Mouse (Mus musculus) kidney, adult 2 months (tissue): Measurements from ENCODE around the gene Zbed4. TPM values are rescaled to one million over a fixed set of nuclear protein-coding genes. Genes with fewer than 3 reads are reported as not detected.
A peak's percentile ranks its signal among the peaks of the same experiment; 100 is the strongest.
"Not testable (repeated sequence)": the region's sequence is repeated elsewhere in the genome, so short reads cannot be mapped to it uniquely, and the experiment has no call there.

Experiments used
- DNase-seq: peaks from one replicate; pipeline ENCODE4 v3.0.0; 2021
- H3K27ac ChIP-seq: fragments of 200-500 bp; 2 replicates; pipeline ENCODE4 v1.5.1; 2012; ENCODE audit warnings: low read depth, low read length, control low read depth, inconsistent platforms; ENCODE audit not compliant: insufficient read depth
- H3K27me3 ChIP-seq: fragments of 200-500 bp; replicated peaks from 2 replicates; pipeline ENCODE4 v1.6.1; 2012; ENCODE audit warnings: mild to moderate bottlenecking, moderate library complexity, low read length, inconsistent platforms; ENCODE audit not compliant: control insufficient read depth, insufficient read depth
- H3K36me3 ChIP-seq: fragments of 200-500 bp; 2 replicates; pipeline ENCODE4 v1.6.1; 2012; ENCODE audit warnings: mild to moderate bottlenecking, moderate library complexity, low read length, inconsistent platforms; ENCODE audit not compliant: control insufficient read depth, insufficient read depth
- H3K4me1 ChIP-seq: fragments of 200-500 bp; 2 replicates; pipeline ENCODE4 v1.6.1; 2011; ENCODE audit warnings: low read length; ENCODE audit not compliant: control insufficient read depth, insufficient read depth
- H3K4me3 ChIP-seq: fragments of 200-500 bp; 2 replicates; pipeline ENCODE4 v1.5.1; 2011; ENCODE audit warnings: mild to moderate bottlenecking, low read depth, low read length, control low read depth; ENCODE audit not compliant: insufficient read depth
- CTCF ChIP-seq: fragments of 200-500 bp; conservative IDR thresholded peaks from 2 replicates; pipeline ENCODE4 v1.5.1; 2011; ENCODE audit warnings: low read depth, mild to moderate bottlenecking, control low read depth, low read length, moderate library complexity, mixed read lengths; ENCODE audit not compliant: insufficient read depth, insufficient read length
- POLR2A ChIP-seq: fragments of 200-500 bp; IDR thresholded peaks from one replicate; pipeline ENCODE4 v1.6.1; 2011; ENCODE audit warnings: low read depth, low read length, control low read depth
- WGBS: fragments of 180-500 bp; shearing (Covaris S2); methylation state at CpG from one replicate; pipeline ENCODE4 v1.1.7; 2018; 5-methylcytosine and 5-hydroxymethylcytosine counted together
- polyA plus RNA-seq: library from polyadenylated mRNA; depleted of rRNA; stranded (reverse); fragments of >200 nt; gene quantifications from 2 replicates; pipeline ENCODE4 v1.2.3, GENCODE M21; 2012

The Zbed4 gene
- polyA plus RNA-seq, 1 experiment = 5.6 TPM

- WGBS = 6% methylated on average over 54 of the region's 54 CpGs
Observed at GRCm38 (mm10) chr15:88750677-88751563, 540 bp upstream of the Zbed4 start.

GRCm38 (mm10) chr15:88752403-88752733 lies 908 bp downstream of the Zbed4 start:
- TF ChIP-seq CTCF = no peak
- no peak for TF ChIP-seq POLR2A
- H3K27ac ChIP-seq = peak overlapping the region; percentile 90
- H3K36me3 ChIP-seq = no peaks in the 10 kb centered on the region
- peaks cover 10% of the 10 kb centered on the region for H3K4me1 ChIP-seq
- no peak for DNase-seq
- H3K4me3 ChIP-seq = peak overlapping the region; percentile 100
- WGBS = 1% methylated on average over 8 of the region's 8 CpGs
- H3K27me3 ChIP-seq = no peaks in the 10 kb centered on the region

More at GRCm38 (mm10) chr15:88750677-88751563, 540 bp upstream of the Zbed4 start:
- H3K4me1 ChIP-seq = peaks cover 10% of the 10 kb centered on the region
- H3K27me3 ChIP-seq = no peaks in the 10 kb centered on the region
- DNase-seq = peak; percentile 100
- peak overlapping the region; percentile 60 for H3K4me3 ChIP-seq
- H3K36me3 ChIP-seq = no peaks in the 10 kb centered on the region
- TF ChIP-seq CTCF = no peak
- TF ChIP-seq POLR2A = no peak
- H3K27ac ChIP-seq = peak overlapping the region; percentile 59

- TF ChIP-seq POLR2A = no peak
- TF ChIP-seq CTCF = no peak
- Histone ChIP-seq H3K4me1 (peaks cover 27% of the 10 kb centered on the region), H3K27me3 (no peaks in the 10 kb centered on the region), H3K36me3 (no peaks in the 10 kb centered on the region), H3K4me3 (no peak overlapping the region), H3K27ac (no peak overlapping the region)
- WGBS = 74% methylated on average over 2 of the region's 2 CpGs
- DNase-seq = no peak
Observed at GRCm38 (mm10) chr15:88754896-88755295, 3.4 kb downstream of the Zbed4 start.

- Histone ChIP-seq H3K27me3 (no peaks in the 10 kb centered on the region), H3K27ac (no peak overlapping the region), H3K4me1 (peaks cover 23% of the 10 kb centered on the region), H3K4me3 (no peak overlapping the region), H3K36me3 (no peaks in the 10 kb centered on the region)
- DNase-seq = no peak
- TF ChIP-seq POLR2A (no peak), CTCF (no peak)
- WGBS = 98% methylated on average over 18 of the region's 18 CpGs
Observed at GRCm38 (mm10) chr15:88755761-88756160, 4.3 kb downstream of the Zbed4 start.

GRCm38 (mm10) chr15:88758061-88758460 lies 6.6 kb downstream of the Zbed4 start:
- WGBS = 35% methylated on average over 3 of the region's 3 CpGs

GRCm38 (mm10) chr15:88761551-88761950 lies 10.1 kb downstream of the Zbed4 start:
- Histone ChIP-seq H3K4me3 (no peak overlapping the region), H3K36me3 (no peaks in the 10 kb centered on the region), H3K27ac (no peak overlapping the region), H3K4me1 (peaks cover 19% of the 10 kb centered on the region), H3K27me3 (no peaks in the 10 kb centered on the region)
- no peak for TF ChIP-seq POLR2A
- TF ChIP-seq CTCF = no peak
- no peak for DNase-seq
- WGBS = 97% methylated on average over 4 of the region's 4 CpGs

More at GRCm38 (mm10) chr15:88758061-88758460, 6.6 kb downstream of the Zbed4 start:
- Histone ChIP-seq H3K27ac (peak overlapping the region; percentile 70), H3K27me3 (no peaks in the 10 kb centered on the region), H3K4me3 (no peak overlapping the region), H3K36me3 (no peaks in the 10 kb centered on the region), H3K4me1 (peaks cover 23% of the 10 kb centered on the region)
- TF ChIP-seq CTCF (no peak), POLR2A (no peak)
- DNase-seq = peak; percentile 50

- H3K4me1 ChIP-seq, DNase-seq, H3K36me3 ChIP-seq, H3K27me3 ChIP-seq, H3K27ac ChIP-seq, H3K4me3 ChIP-seq: not testable (repeated sequence)
- peak; percentile 30; the same call in 1 of the 2 replicates for TF ChIP-seq CTCF
- 95% methylated on average over 2 of the region's 2 CpGs for WGBS
Observed at GRCm38 (mm10) chr15:88766139-88766538, 14.7 kb downstream of the Zbed4 start.
